Mouse (Mus musculus) limb, embryonic 14.5 days (tissue): ENCODE measurements at regions not wholly inside any gene's neighbourhood (a gene's known extent, or its start where the extent isn't known, plus 50 kb on each side); places are given as distances from the start of the nearest gene placed in this dataset.
A peak's percentile ranks its signal among the peaks of the same experiment; 100 is the strongest.

Source experiments
- ATAC-seq: fragments of 200-750 bp; cut with Nextera tagmentation; 2 replicates; pipeline ENCODE4 v1.8.0; 2017; ENCODE audit warnings: low read depth, moderate number of reproducible peaks, moderate TSS enrichment; ENCODE audit not compliant: low FRiP score
- DNase-seq: peaks from one replicate; pipeline ENCODE4 v3.0.0-alpha.2; 2015; ENCODE audit warnings: low spot score
- H3K27ac ChIP-seq: fragments of 300-500 bp; sonication (generic); replicated peaks from 2 replicates; pipeline ENCODE4 v1.5.1; 2014; ENCODE audit warnings: low read depth, mild to moderate bottlenecking, low read length, moderate library complexity, mixed read lengths
- H3K27me3 ChIP-seq: fragments of 300-500 bp; sonication (generic); 2 replicates; pipeline ENCODE4 v1.6.1; 2014; ENCODE audit warnings: low read length, mixed read lengths; ENCODE audit not compliant: control insufficient read depth, insufficient read depth
- H3K36me3 ChIP-seq: fragments of 300-500 bp; sonication (generic); 2 replicates; pipeline ENCODE4 v1.6.1; 2014; ENCODE audit warnings: mild to moderate bottlenecking, low read length, moderate library complexity, mixed read lengths; ENCODE audit not compliant: control insufficient read depth, insufficient read depth
- H3K4me1 ChIP-seq: fragments of 300-500 bp; sonication (generic); 2 replicates; pipeline ENCODE4 v1.6.1; 2014; ENCODE audit warnings: antibody characterized with exemption, low read length, mixed read lengths; ENCODE audit not compliant: control insufficient read depth, insufficient read depth
- H3K4me2 ChIP-seq: fragments of 300-500 bp; sonication (generic); replicated peaks from 2 replicates; pipeline ENCODE4 v1.6.1; 2014; ENCODE audit warnings: low read depth, mild to moderate bottlenecking, low read length, moderate library complexity; ENCODE audit not compliant: severe bottlenecking
- H3K4me3 ChIP-seq: fragments of 300-500 bp; sonication (generic); replicated peaks from 2 replicates; pipeline ENCODE4 v1.5.1; 2014; ENCODE audit warnings: low read length
- H3K9ac ChIP-seq: fragments of 300-500 bp; sonication (generic); 2 replicates; pipeline ENCODE4 v1.6.1; 2014; ENCODE audit warnings: mild to moderate bottlenecking, low read depth, low read length, moderate library complexity; ENCODE audit not compliant: severe bottlenecking
- H3K9me3 ChIP-seq: fragments of 300-500 bp; sonication (generic); 2 replicates; pipeline ENCODE4 v1.6.1; 2016; ENCODE audit warnings: low read length; ENCODE audit not compliant: control insufficient read depth
- POLR2A ChIP-seq: fragments of 200-500 bp; IDR thresholded peaks from 2 replicates; pipeline ENCODE4 v1.8.0; 2012; ENCODE audit warnings: inconsistent platforms, mild to moderate bottlenecking, moderate library complexity, borderline replicate concordance; ENCODE audit not compliant: insufficient read depth, insufficient read length; ENCODE audit errors: extremely low read depth
- WGBS: fragments of 180-500 bp; shearing (Covaris S2); extraction: QIAGEN DNeasy Blood & Tissue Kit; methylation state at CpG from one replicate; pipeline ENCODE4 v1.1.7; 2014; 5-methylcytosine and 5-hydroxymethylcytosine counted together

- Histone ChIP-seq H3K36me3 (no peaks in the 10 kb centered on the region), H3K4me1 (no peaks in the 10 kb centered on the region), H3K9me3 (no peaks in the 10 kb centered on the region), H3K27me3 (no peaks in the 10 kb centered on the region), H3K4me3 (no peak overlapping the region), H3K4me2 (no peak overlapping the region), H3K27ac (no peak overlapping the region), H3K9ac (no peak overlapping the region)
- peak; percentile 83 for DNase-seq
- no peak for TF ChIP-seq POLR2A
- peak; percentile 62; the same call in 1 of the 2 replicates for ATAC-seq
- 21% methylated on average over 2 of the region's 2 CpGs for WGBS
Measured at GRCm38 (mm10) chr9:16994169-16994568, 493.1 kb upstream of the Fat3 start.

DNA sequence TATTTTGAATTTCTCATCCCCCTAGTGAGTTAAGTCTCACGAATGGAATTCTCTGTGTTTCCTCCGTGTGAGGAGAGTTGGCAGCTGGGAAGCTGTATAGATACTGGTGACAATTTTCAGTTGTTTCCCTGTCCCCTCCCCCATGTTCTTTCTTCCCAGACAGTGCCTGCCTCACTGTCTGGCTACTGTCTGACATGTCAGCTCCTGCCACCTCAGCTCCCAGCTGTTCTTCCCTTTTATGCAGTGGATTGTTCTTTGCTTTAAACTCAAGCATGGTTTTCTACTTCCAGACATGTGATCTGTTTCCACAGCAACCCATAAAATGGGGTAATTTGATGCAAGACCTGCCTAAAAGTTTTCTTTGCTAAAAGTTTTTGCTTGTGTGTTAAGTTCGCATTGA, 487.0 kb upstream of the Fat3 start:
- WGBS: 35% methylated on average over 3 of the region's 3 CpGs
- H3K4me1 ChIP-seq: peaks cover 12% of the 10 kb centered on the region
- no peak overlapping the region for H3K9ac ChIP-seq
- H3K4me2 ChIP-seq: no peak overlapping the region
- H3K9me3 ChIP-seq: no peaks in the 10 kb centered on the region
- H3K4me3 ChIP-seq: no peak overlapping the region
- DNase-seq (peak; percentile 51), ATAC-seq (peak; percentile 84)
- no peaks in the 10 kb centered on the region for H3K36me3 ChIP-seq
- no peak overlapping the region for H3K27ac ChIP-seq
- no peak for TF ChIP-seq POLR2A
- H3K27me3 ChIP-seq: no peaks in the 10 kb centered on the region

DNA sequence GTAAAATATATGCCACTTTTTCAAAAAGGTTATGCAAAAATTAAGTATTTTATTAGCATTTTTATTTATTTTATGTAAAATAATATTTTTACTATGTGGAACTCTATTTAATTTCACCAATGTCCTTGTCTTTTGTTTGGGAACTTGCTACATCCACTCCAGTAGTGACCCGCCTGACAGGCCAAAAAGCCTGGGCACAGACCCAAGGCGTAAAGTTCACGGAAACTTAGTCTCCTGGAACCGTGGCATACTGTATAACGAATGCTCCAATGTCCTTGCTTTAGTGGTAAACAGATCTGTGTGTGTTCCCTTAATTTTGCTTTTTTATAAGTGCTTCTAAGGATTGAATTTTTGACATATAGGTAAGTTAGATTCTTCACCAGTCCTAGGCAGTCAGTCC, 476.2 kb upstream of the Fat3 start:
- DNase-seq (no peak), ATAC-seq (no peak)
- Histone ChIP-seq H3K4me2 (no peak overlapping the region), H3K27ac (no peak overlapping the region), H3K4me1 (no peaks in the 10 kb centered on the region), H3K4me3 (no peak overlapping the region), H3K9ac (no peak overlapping the region), H3K27me3 (no peaks in the 10 kb centered on the region), H3K9me3 (no peaks in the 10 kb centered on the region), H3K36me3 (no peaks in the 10 kb centered on the region)
- 87% methylated on average over 5 of the region's 5 CpGs for WGBS
- TF ChIP-seq POLR2A: no peak

DNA sequence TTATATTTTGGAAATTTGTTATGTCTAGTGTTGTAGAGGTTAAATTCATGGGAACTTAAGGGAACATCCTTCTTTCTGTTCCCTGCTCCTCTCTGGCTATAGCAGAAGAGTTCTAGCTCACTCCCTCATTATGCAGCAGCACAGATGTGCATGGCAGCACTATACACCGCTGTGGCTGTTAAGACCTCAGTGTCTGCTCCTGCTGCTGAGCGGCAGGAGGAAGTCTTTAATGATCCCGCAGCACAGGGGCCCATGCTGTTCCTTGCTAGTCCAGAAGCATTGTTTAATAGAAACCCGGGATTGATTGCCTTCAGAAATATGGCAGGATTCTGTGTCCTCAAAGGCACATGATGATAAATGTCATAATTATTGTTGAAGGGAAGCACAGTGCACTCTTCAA, 469.3 kb upstream of the Fat3 start:
- ATAC-seq (no peak), DNase-seq (no peak)
- Histone ChIP-seq H3K9ac (no peak overlapping the region), H3K27me3 (no peaks in the 10 kb centered on the region), H3K9me3 (no peaks in the 10 kb centered on the region), H3K4me3 (no peak overlapping the region), H3K27ac (no peak overlapping the region), H3K4me1 (no peaks in the 10 kb centered on the region), H3K36me3 (no peaks in the 10 kb centered on the region), H3K4me2 (no peak overlapping the region)
- no peak for TF ChIP-seq POLR2A
- 14% methylated on average over 4 of the region's 4 CpGs for WGBS

DNA sequence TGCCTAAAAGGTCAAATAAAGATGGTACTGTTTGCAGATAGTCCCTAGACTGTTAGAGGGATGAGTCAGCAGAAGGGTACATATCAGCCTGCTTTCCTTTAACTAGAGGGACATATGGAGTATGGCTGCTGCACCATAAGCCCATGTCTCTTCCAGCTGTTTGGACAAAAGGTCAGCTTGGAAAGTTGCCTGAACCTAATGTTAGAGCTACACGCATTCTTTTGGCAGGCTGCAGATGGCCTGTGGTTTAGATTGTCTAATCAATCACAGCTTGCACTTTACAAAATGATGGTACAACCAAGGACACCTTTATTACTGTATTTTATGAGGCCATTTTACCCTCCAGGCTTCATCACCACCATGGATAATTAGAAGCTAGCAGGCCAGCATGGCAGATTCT, 432.5 kb upstream of the Fat3 start:
- 17% methylated on average over 1 of the region's 1 CpGs for WGBS
- DNase-seq: peak; percentile 14
- Histone ChIP-seq H3K4me2 (no peak overlapping the region), H3K9ac (no peak overlapping the region), H3K4me1 (no peaks in the 10 kb centered on the region), H3K27ac (no peak overlapping the region), H3K36me3 (no peaks in the 10 kb centered on the region), H3K9me3 (no peaks in the 10 kb centered on the region), H3K27me3 (no peaks in the 10 kb centered on the region), H3K4me3 (no peak overlapping the region)
- TF ChIP-seq POLR2A: no peak
- ATAC-seq: no peak

DNA sequence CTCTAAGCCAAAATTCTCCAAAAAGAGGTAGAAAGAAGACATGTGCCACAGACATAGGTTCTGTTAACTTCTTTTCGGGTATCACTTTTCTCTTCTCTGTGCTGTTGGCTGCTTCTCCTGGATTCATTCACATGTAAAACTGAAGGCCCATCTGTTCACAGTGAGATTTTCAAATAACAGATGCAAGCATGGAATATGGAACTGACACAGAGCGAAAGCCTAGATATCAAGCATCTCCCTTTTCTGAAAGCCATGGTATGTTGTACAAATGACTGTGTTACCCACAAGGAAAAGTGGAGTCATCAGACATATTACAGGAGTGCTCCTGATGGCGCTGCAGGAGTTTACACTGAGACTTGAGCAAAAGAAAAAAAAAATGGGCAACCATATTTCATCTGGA, 430.5 kb upstream of the Fat3 start:
- H3K4me1 ChIP-seq: no peaks in the 10 kb centered on the region
- H3K4me3 ChIP-seq: no peak overlapping the region
- TF ChIP-seq POLR2A: no peak
- WGBS: 89% methylated on average over 3 of the region's 3 CpGs
- no peaks in the 10 kb centered on the region for H3K36me3 ChIP-seq
- ATAC-seq: no peak
- DNase-seq: no peak
- no peak overlapping the region for H3K27ac ChIP-seq
- no peak overlapping the region for H3K9ac ChIP-seq
- no peaks in the 10 kb centered on the region for H3K27me3 ChIP-seq
- no peak overlapping the region for H3K4me2 ChIP-seq
- H3K9me3 ChIP-seq: no peaks in the 10 kb centered on the region
